18 mouse cellular contexts compared by ENCODE assay signal in genomic region chr10:80023758-80024157, GRCm38 (mm10). TPM values are rescaled to one million over a fixed set of nuclear protein-coding genes. Genes with fewer than 3 reads are reported as not detected.
DNase-seq lines count a peak whose midpoint lies in the region; ATAC-seq and TF ChIP-seq lines count a peak whose summit lies in the region.
"Had no signal": no experiment of that assay in that cellular context is flagged by ENCODE, and none has a peak within 500 bp of the region (broad histone marks: within the 10 kb centered on the region; RNA-seq: fewer than 3 reads in every experiment).

No protein-coding gene starts in this region.

- H3K9ac ChIP-seq in heart, embryonic 16.5 days (ENCODE audit: low read length) = no peak overlapping the region
- no peak overlapping the region for H3K9ac ChIP-seq in heart, embryonic 11.5 days (ENCODE audit: low read depth, low read length)
- no peak overlapping the region for H3K9ac ChIP-seq in intestine, embryonic 15.5 days
- H3K9ac ChIP-seq: embryonic facial prominence, embryonic 13.5 days; hindbrain, embryonic 14.5 days had no signal

- H3K4me3 ChIP-seq in heart, embryonic 16.5 days (ENCODE audit: low read length) = no peak overlapping the region
- H3K4me3 ChIP-seq in heart, embryonic 11.5 days (ENCODE audit: low read depth, low read length) = no peak overlapping the region
- H3K4me3 ChIP-seq in testis, adult 2 months (ENCODE audit: control insufficient read depth, low read depth, low read length) = peak overlapping the region; percentile 46
- peak overlapping the region; percentile 40; the same call in 1 of the 2 replicates for H3K4me3 ChIP-seq in bone marrow macrophage, adult 2 months (ENCODE audit: insufficient read depth, low read length)
- H3K4me3 ChIP-seq in small intestine, adult 2 months (ENCODE audit: low read depth, low read length) = no peak overlapping the region
- H3K4me3 ChIP-seq in intestine, embryonic 15.5 days (replicated peaks) = no peak overlapping the region
- H3K4me3 ChIP-seq: embryonic facial prominence, embryonic 13.5 days; heart, embryonic 10.5 days had no signal

- TF ChIP-seq CTCF in testis, adult 2 months (IDR thresholded peaks at IDR 0.05; ENCODE audit: control insufficient read depth, insufficient read depth, insufficient replicate concordance, low read depth, low read length) = no peak
- no peak for TF ChIP-seq CTCF in bone marrow macrophage, adult 2 months (IDR thresholded peaks at IDR 0.05; ENCODE audit: low read depth, low read length)
- TF ChIP-seq CTCF in small intestine, adult 2 months (IDR thresholded peaks at IDR 0.05; ENCODE audit: extremely low read depth, insufficient read length, insufficient replicate concordance, low read depth, low read length) = no peak

- no peak for ATAC-seq in heart, embryonic 16.5 days (replicated peaks; ENCODE audit: extremely low read depth, insufficient read depth, low FRiP score)
- no peak for ATAC-seq in heart, embryonic 11.5 days (replicated peaks; ENCODE audit: insufficient number of reproducible peaks, low FRiP score, low TSS enrichment)
- ATAC-seq in intestine, embryonic 15.5 days = no peak
- ATAC-seq: intestine, postnatal 0 days; midbrain, embryonic 16.5 days had no signal

- 73% methylated on average over 5 of the region's 5 CpGs for WGBS in heart, embryonic 16.5 days
- 80% methylated on average over 5 of the region's 5 CpGs for WGBS in heart, embryonic 11.5 days (ENCODE audit: insufficient replicate concordance)
- 45% methylated on average over 5 of the region's 5 CpGs for WGBS in small intestine, adult 2 months
- 81% methylated on average over 5 of the region's 5 CpGs for WGBS in intestine, embryonic 15.5 days

- no peaks in the 10 kb centered on the region; the same call in 1 of the 2 replicates for H3K9me3 ChIP-seq in heart, embryonic 16.5 days (replicated peaks; ENCODE audit: control insufficient read depth, low read length)
- no peaks in the 10 kb centered on the region for H3K9me3 ChIP-seq in heart, embryonic 11.5 days (replicated peaks; ENCODE audit: control insufficient read depth, low read length)
- H3K9me3 ChIP-seq in intestine, embryonic 15.5 days = no peaks in the 10 kb centered on the region
- H3K9me3 ChIP-seq: embryonic facial prominence, embryonic 13.5 days; heart, embryonic 10.5 days had no signal

- no peak for DNase-seq in testis, postnatal 10 days (ENCODE audit: low spot score)
- no peak for DNase-seq in urinary bladder, postnatal 4 days (ENCODE audit: low spot score in 2 of 2)
- DNase-seq: adrenal gland, postnatal 14 days; cerebellum, adult 9-11 months; gastrocnemius, postnatal 10 days; left cerebral cortex, postnatal 4 days; lung, adult 2 months had no signal

- peak overlapping the region; percentile 25; the same call in 1 of the 2 replicates for H3K27ac ChIP-seq in heart, embryonic 16.5 days (ENCODE audit: low read length)
- no peak overlapping the region for H3K27ac ChIP-seq in heart, embryonic 11.5 days (ENCODE audit: low read depth, low read length)
- no peak overlapping the region for H3K27ac ChIP-seq in testis, adult 2 months (ENCODE audit: control insufficient read depth, insufficient read depth, low read depth, low read length)
- H3K27ac ChIP-seq in bone marrow macrophage, adult 2 months (ENCODE audit: insufficient read depth, low read depth, low read length) = peak overlapping the region; percentile 84
- H3K27ac ChIP-seq in small intestine, adult 2 months (ENCODE audit: insufficient read depth, low read depth, low read length) = peak overlapping the region; percentile 52
- H3K27ac ChIP-seq in intestine, embryonic 15.5 days = no peak overlapping the region
- H3K27ac ChIP-seq: embryonic facial prominence, embryonic 13.5 days; hindbrain, embryonic 14.5 days had no signal

- H3K4me1 ChIP-seq in heart, embryonic 16.5 days (ENCODE audit: control insufficient read depth, insufficient read depth, low read length) = peaks cover 7% of the 10 kb centered on the region
- peaks cover 18% of the 10 kb centered on the region for H3K4me1 ChIP-seq in heart, embryonic 11.5 days (ENCODE audit: control insufficient read depth, insufficient read depth, low read length)
- peaks cover 18% of the 10 kb centered on the region for H3K4me1 ChIP-seq in testis, adult 2 months (ENCODE audit: control insufficient read depth, insufficient read depth, low read length)
- H3K4me1 ChIP-seq in bone marrow macrophage, adult 2 months (ENCODE audit: control insufficient read depth, insufficient read depth, low read length) = peaks cover 37% of the 10 kb centered on the region
- H3K4me1 ChIP-seq in small intestine, adult 2 months (ENCODE audit: control insufficient read depth, insufficient read depth, insufficient read length, low read length) = peaks cover 31% of the 10 kb centered on the region
- peaks cover 29% of the 10 kb centered on the region for H3K4me1 ChIP-seq in intestine, embryonic 15.5 days (replicated peaks)

- H3K4me2 ChIP-seq in heart, embryonic 16.5 days (ENCODE audit: low read depth, low read length) = no peak overlapping the region
- H3K4me2 ChIP-seq in heart, embryonic 11.5 days = no peak overlapping the region
- no peak overlapping the region for H3K4me2 ChIP-seq in intestine, embryonic 15.5 days (replicated peaks)
- H3K4me2 ChIP-seq: embryonic facial prominence, embryonic 13.5 days; hindbrain, embryonic 14.5 days had no signal

- no peak for TF ChIP-seq POLR2A in testis, adult 2 months (IDR thresholded peaks at IDR 0.05; ENCODE audit: control insufficient read depth, low read depth, low read length)
- no peak for TF ChIP-seq POLR2A in bone marrow macrophage, adult 2 months (IDR thresholded peaks at IDR 0.05; ENCODE audit: borderline replicate concordance, low read depth, low read length)
- no peak for TF ChIP-seq POLR2A in small intestine, adult 2 months (IDR thresholded peaks at IDR 0.05; ENCODE audit: low read depth, low read length)

- 0 out of 2 replicates have a peak, but pooled peaks cover 2% of the 10 kb centered on the region for H3K36me3 ChIP-seq in heart, embryonic 16.5 days (ENCODE audit: control insufficient read depth, insufficient read depth)
- H3K36me3 ChIP-seq in heart, embryonic 11.5 days (ENCODE audit: control insufficient read depth, insufficient read depth, low read length) = no peaks in the 10 kb centered on the region
- H3K36me3 ChIP-seq in testis, adult 2 months (ENCODE audit: control insufficient read depth, insufficient read depth, low read length) = no peaks in the 10 kb centered on the region
- no peaks in the 10 kb centered on the region for H3K36me3 ChIP-seq in small intestine, adult 2 months (ENCODE audit: control insufficient read depth, insufficient read depth, low read length)
- no peaks in the 10 kb centered on the region for H3K36me3 ChIP-seq in intestine, embryonic 15.5 days
- H3K36me3 ChIP-seq: embryonic facial prominence, embryonic 13.5 days had no signal

- no peaks in the 10 kb centered on the region for H3K27me3 ChIP-seq in heart, embryonic 16.5 days (ENCODE audit: control insufficient read depth, insufficient read depth, low read length)
- no peaks in the 10 kb centered on the region for H3K27me3 ChIP-seq in heart, embryonic 11.5 days (ENCODE audit: control insufficient read depth, insufficient read depth, low read length)
- H3K27me3 ChIP-seq in testis, adult 2 months (ENCODE audit: control insufficient read depth, insufficient read depth, low read length) = no peaks in the 10 kb centered on the region
- no peaks in the 10 kb centered on the region for H3K27me3 ChIP-seq in small intestine, adult 2 months (ENCODE audit: control insufficient read depth, insufficient read depth, low read length)
- H3K27me3 ChIP-seq in intestine, embryonic 15.5 days (replicated peaks) = no peaks in the 10 kb centered on the region

RNA-seq across cellular contexts. Expression of gene Arhgap45, which starts 7.3 kb away (rescaled TPM):
- polyA plus RNA-seq in heart, embryonic 16.5 days (2015; fragmentation: Nextera tagmentation; extraction: Ambion mirVana) = 10.9 and 17.7 TPM in 2 replicates
- polyA plus RNA-seq in heart, embryonic 11.5 days (2014; fragmentation: Nextera tagmentation; extraction: Ambion mirVana) = 6.2 and 7.5 TPM in 2 replicates
- 2.1 and 3.4 TPM in 2 replicates for polyA plus RNA-seq in testis, adult 2 months (2012; rRNA removed)
- 218 TPM in 2 replicates for polyA plus RNA-seq in bone marrow macrophage, adult 2 months (2012; ENCODE audit: insufficient read depth, insufficient read length, missing spikeins)
- polyA plus RNA-seq in small intestine, adult 2 months (2012; rRNA removed) = 23.2 and 36.8 TPM in 2 replicates
- polyA plus RNA-seq in intestine, embryonic 15.5 days (2015; fragmentation: Nextera tagmentation; extraction: Ambion mirVana) = 6.3 and 6.5 TPM in 2 replicates

RNA-seq across cellular contexts. Expression of gene Polr2e, which starts 15.8 kb away (rescaled TPM):
- 136 and 144 TPM in 2 replicates for polyA plus RNA-seq in heart, embryonic 16.5 days (2015; fragmentation: Nextera tagmentation; extraction: Ambion mirVana)
- 160 and 182 TPM in 2 replicates for polyA plus RNA-seq in heart, embryonic 11.5 days (2014; fragmentation: Nextera tagmentation; extraction: Ambion mirVana)
- 104 and 113 TPM in 2 replicates for polyA plus RNA-seq in testis, adult 2 months (2012; rRNA removed)
- 53.0 and 55.5 TPM in 2 replicates for polyA plus RNA-seq in bone marrow macrophage, adult 2 months (2012; ENCODE audit: insufficient read depth, insufficient read length, missing spikeins)
- 140 and 186 TPM in 2 replicates for polyA plus RNA-seq in small intestine, adult 2 months (2012; rRNA removed)
- 206 and 218 TPM in 2 replicates for polyA plus RNA-seq in intestine, embryonic 15.5 days (2015; fragmentation: Nextera tagmentation; extraction: Ambion mirVana)

RNA-seq across cellular contexts. Expression of gene Gpx4, which starts 23.2 kb away (rescaled TPM):
- polyA plus RNA-seq in heart, embryonic 16.5 days (2015; fragmentation: Nextera tagmentation; extraction: Ambion mirVana) = 668 and 748 TPM in 2 replicates
- polyA plus RNA-seq in heart, embryonic 11.5 days (2014; fragmentation: Nextera tagmentation; extraction: Ambion mirVana) = 711 and 729 TPM in 2 replicates
- 3,516 and 3,720 TPM in 2 replicates for polyA plus RNA-seq in testis, adult 2 months (2012; rRNA removed)
- 311 and 322 TPM in 2 replicates for polyA plus RNA-seq in bone marrow macrophage, adult 2 months (2012; ENCODE audit: insufficient read depth, insufficient read length, missing spikeins)
- polyA plus RNA-seq in small intestine, adult 2 months (2012; rRNA removed) = 388 and 646 TPM in 2 replicates
- polyA plus RNA-seq in intestine, embryonic 15.5 days (2015; fragmentation: Nextera tagmentation; extraction: Ambion mirVana) = 712 and 771 TPM in 2 replicates

RNA-seq across cellular contexts. Expression of gene Abca7, which starts 27.5 kb away (rescaled TPM):
- 3.2 TPM in 2 replicates for polyA plus RNA-seq in heart, embryonic 16.5 days (2015; fragmentation: Nextera tagmentation; extraction: Ambion mirVana)
- 2.1 and 2.8 TPM in 2 replicates for polyA plus RNA-seq in heart, embryonic 11.5 days (2014; fragmentation: Nextera tagmentation; extraction: Ambion mirVana)
- polyA plus RNA-seq in testis, adult 2 months (2012; rRNA removed) = 2.2 and 2.3 TPM in 2 replicates
- polyA plus RNA-seq in bone marrow macrophage, adult 2 months (2012; ENCODE audit: insufficient read depth, insufficient read length, missing spikeins) = 24.6 and 27.5 TPM in 2 replicates
- 18.1 and 33.4 TPM in 2 replicates for polyA plus RNA-seq in small intestine, adult 2 months (2012; rRNA removed)
- polyA plus RNA-seq in intestine, embryonic 15.5 days (2015; fragmentation: Nextera tagmentation; extraction: Ambion mirVana) = 3.0 and 3.7 TPM in 2 replicates

RNA-seq across cellular contexts. Expression of gene Cnn2, which starts 35.4 kb away (rescaled TPM):
- 218 and 255 TPM in 2 replicates for polyA plus RNA-seq in heart, embryonic 16.5 days (2015; fragmentation: Nextera tagmentation; extraction: Ambion mirVana)
- 405 and 420 TPM in 2 replicates for polyA plus RNA-seq in heart, embryonic 11.5 days (2014; fragmentation: Nextera tagmentation; extraction: Ambion mirVana)
- polyA plus RNA-seq in testis, adult 2 months (2012; rRNA removed) = 4.4 and 6.8 TPM in 2 replicates
- 37.5 and 41.5 TPM in 2 replicates for polyA plus RNA-seq in bone marrow macrophage, adult 2 months (2012; ENCODE audit: insufficient read depth, insufficient read length, missing spikeins)
- polyA plus RNA-seq in small intestine, adult 2 months (2012; rRNA removed) = 49.9 and 72.8 TPM in 2 replicates
- polyA plus RNA-seq in intestine, embryonic 15.5 days (2015; fragmentation: Nextera tagmentation; extraction: Ambion mirVana) = 239 and 242 TPM in 2 replicates

Comparison
In these comparisons a context has a peak if more than half of its experiments do, and no peak if none do; other contexts are left out.
1. H3K27ac ChIP-seq: peak in heart, embryonic 16.5 days (single experiment), bone marrow macrophage, adult 2 months (single experiment) and small intestine, adult 2 months (single experiment); none in heart, embryonic 11.5 days (single experiment), testis, adult 2 months (single experiment) and intestine, embryonic 15.5 days (single experiment).
2. H3K4me3 ChIP-seq: peak in testis, adult 2 months (single experiment) and bone marrow macrophage, adult 2 months (single experiment); none in heart, embryonic 16.5 days (single experiment), heart, embryonic 11.5 days (single experiment), small intestine, adult 2 months (single experiment) and intestine, embryonic 15.5 days (single experiment).